Mouse (Mus musculus) CH12F3 (cell line): Measurements from ENCODE around the gene Clip1.

ENCODE experiments used
- in situ Hi-C: fragments of 300-500 bp; cut with MboI; formaldehyde crosslinking; loops from 2 replicates; pipeline ENCODE4 v1.14.3; 2020; ENCODE audit warnings: low sequenced_read_pairs

Gene Clip1

DNA sequence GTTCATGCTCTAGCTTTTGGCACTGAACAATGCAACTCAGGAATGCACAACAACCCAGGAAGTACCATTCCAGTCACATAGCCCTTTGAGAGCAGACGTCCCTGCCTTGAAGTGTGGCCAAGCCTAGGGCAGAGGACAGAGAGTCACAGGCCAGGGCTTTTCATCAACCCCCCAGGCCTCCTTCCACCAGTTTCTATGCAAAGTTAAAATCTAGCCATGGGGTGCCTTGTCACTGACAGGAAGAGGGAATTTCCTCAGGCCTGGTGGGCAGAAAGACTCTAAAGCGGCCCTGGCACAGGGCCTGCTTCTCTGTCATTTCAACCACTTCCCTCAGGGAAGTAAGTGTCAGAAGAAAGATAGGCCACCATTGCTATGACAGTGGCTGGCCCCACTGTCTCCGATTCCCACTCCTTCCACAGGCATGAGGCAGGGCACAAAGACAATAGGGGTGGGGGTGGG, 77.2 kb downstream of the Clip1 start:
- in situ Hi-C loops, result no loop called here

DNA sequence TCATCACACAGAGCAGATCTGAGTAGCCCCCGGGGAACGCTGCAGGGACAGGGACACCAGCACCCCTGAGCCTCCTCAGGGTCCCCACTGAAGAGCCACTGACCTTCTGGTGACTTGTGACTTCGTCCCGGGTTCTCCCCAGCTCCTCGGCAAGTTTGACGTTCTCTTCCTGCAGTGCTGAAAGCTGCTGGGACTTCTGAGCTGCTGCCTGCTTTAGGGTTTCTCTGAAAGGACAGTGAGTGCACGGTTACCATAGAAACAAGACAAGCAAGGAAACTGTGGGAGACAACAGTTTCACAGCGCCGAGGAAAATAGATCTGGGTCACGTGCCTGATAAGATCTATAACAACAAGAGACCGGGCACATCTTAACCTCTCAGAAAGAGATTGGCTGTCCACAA, 80.9 kb downstream of the Clip1 start:
- in situ Hi-C loops, result no loop called here

DNA sequence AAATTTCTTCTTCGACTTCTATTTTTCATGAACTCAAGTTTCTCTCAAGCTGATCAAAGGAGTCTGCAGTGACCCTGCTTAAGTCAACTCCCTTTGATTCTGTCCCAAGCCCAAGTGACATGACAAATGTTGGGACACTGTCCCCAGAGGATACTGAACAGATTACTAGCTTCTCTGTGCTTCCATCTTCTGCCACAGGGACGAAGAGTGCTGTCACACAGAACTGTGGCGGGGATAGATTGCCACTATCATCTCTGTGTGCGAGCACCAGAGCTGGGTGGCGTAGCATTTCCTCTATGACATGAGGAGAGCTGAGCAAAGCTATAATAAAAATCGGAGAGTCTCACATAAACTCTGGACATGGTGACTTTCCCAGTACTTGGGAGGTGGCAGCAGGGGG, 82.2 kb downstream of the Clip1 start:
- in situ Hi-C loops, result no loop called here

DNA sequence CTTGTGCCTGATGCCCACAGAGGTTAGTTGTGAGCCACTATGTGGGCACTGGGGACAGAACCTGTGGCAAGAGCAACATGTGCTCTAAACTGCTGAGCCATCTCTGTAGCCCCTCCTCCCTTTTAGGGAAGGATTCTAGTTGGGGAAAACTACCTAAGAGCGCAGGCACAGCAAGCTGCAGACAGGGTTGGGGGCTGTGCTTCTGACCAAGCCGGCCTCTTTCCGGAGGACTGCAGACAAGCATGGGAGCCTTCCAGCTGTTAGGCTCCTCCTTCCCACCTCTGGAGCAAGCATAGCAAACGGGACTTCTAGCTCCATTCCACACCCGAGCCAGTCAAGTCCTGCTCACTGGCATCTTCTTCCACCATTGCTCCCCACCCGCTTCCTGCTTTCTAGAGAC, 85.1 kb downstream of the Clip1 start:
- in situ Hi-C loops, result no loop called here

DNA sequence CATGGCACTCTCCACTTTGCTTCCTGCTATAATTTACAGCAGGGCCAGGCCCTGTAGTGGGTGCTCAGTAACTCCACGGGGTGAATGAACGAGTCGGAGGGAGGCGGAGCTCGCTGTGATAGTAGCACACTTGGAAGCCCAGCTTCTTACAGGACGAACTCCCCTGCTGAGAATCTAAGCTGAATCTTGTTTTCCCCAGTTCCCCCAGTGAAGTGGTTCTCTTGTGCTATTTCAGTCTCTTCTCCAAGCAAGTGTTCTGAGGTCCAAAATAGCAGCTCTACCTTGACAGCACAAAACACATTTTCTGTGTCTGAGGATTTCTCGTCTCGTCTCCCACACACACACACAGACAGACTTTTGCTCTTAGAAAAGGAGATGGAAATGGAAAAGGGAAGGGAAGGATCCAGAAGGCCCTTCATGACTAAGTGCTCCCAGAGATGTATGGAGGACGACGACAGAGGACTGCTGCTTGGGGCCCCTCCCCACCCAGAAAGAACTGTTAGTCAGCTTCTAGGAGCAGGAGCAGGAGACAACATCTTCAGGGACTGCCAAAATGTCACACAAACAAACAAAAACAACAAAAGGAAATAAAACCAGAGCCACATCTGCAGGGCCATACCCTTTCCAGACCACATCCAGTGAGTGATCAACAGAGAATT, 90.7 kb downstream of the Clip1 start:
- in situ Hi-C loops, result no loop called here

DNA sequence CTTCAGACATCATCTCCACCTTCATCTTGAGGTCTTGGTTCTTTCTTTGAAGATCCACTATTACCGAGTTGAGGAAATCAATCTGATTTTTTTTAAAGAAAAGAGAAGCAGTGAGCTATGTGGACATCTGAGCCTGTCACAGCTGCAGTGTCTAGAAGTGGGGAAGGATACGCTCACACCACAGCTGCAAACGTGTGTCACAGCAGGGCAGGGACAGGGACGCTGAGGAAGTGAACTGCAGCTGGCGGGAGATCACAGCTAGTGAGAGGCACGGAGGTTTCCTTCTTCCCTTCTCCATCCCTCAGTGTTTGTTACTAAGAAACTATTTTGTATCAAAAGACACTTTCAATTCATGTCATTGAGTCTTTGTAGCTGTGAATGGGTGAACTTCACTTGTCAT, 104.4 kb downstream of the Clip1 start:
- in situ Hi-C loops, result no loop called here

DNA sequence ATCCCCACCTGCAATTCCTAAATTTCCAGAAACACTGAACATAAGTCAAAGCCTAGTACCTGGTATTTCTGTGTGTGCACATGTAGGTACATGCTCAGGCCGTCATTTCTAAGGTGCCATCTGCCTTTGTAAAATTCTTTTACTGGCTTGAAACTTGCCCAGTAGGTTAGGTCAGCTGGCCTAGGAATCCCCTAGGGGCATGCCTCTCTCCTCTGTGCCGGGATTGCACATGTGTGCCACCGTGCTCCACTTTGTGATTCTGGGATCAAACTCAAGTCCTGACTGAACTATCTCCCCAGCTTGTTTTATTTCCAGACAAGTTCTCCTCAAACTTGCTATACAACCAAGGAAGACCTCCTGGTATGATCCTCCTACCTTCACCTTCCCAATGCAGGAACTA, 107.7 kb downstream of the Clip1 start:
- in situ Hi-C loops, result no loop called here

DNA sequence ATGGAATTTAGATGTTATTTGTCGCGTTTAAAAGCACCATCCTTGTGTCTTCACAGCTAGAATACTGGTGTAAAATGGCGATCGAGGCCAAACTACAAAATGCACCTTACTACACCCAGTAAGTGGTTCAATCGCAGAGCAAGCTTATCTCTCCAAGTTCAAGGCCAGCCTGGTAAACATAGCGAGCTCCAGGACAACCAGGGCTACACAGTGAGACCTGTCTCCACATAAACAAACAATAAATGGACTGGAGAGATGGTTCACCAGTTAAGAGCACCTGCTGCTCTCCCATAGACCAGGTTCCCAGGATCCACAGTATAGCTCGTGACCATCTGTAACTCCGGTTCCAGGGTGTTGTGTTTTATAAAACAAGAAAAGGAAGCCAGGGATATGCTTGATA, 111.1 kb downstream of the Clip1 start:
- in situ Hi-C loops, result no loop called here

DNA sequence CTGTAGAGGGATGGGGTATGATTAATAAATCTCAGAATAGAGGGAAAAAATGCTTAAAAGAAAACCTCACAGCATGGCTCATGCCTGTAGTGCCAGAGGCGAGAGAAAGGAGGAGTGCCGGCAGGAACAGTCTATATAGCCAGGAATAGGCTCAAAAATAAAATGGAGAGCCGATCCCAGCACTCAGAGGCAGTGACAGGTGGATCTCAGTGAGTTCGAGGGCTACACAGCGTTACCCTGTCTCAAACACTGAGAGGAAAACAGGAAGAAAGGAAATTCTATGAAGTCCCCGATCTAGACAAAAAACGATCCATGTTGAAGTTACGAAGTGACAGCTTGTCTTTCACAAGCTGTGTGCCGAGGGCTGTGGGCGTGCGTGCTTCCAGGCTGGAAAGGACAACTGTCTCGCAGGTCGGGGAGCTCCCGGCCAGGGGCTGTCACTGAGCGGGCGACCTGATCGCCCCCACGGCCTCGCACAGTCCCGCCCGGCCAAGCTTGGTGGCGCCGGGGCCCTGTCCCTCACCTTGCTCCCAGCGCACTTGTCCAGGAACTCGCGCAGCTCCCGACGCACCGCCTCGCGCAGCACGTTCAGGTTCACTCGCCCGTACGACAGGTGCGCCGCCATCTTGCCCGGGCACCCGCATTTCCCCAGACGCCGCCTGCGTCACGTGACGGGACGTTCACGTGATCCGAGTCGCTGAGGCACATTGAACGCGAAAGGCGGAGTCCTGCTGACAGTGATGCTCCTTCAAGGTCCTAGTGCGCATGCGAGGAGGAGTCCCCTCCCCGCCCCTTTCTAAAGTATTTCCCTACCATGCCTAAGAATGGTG, 111.8 kb downstream of the Clip1 start, which contains the start of gene Vps33a:
TSS of gene Vps33a (minus strand) at position 682 of the 830 bp plus-strand sequence.
- in situ Hi-C loops, result no loop called here

DNA sequence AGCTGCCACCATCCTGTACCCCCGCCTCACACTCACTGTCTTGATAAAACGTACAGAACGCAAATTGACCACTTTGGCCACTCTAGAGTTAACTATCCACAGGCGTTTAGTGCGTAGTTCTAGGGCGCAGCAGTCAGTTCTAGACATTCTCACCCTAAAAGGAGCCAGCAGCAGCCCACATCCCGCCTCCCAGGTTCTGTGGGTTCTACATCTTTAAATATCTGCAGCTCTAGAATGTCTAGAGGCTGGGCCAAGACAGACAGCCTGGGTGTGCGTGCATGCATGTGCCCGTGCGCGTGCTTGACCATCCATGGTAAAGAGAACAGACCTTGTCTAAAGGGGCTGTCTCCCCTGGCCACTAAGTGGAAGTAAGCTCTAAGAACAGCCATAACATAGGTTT, 123.3 kb downstream of the Clip1 start:
- in situ Hi-C loops, result no loop called here

DNA sequence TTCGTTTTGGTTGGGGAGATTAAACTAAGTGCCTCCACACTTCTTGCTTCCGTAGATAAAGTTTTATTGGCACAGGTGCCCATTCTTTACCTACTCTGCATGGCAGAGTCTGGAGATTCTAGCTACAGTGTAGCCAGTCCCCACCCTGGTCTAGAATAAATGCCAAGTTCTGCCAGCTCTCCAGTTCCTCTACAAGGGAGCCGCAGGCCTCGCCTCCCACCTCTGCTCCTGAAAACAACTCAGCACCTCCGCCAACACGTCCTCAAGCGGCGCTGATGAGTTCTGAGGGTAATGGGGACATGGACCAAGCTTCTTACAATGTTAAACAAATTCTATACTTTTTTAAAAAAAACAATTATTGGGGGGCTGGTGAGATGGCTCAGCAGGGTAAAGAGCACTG, 124.8 kb downstream of the Clip1 start:
- in situ Hi-C loops, result no loop called here

DNA sequence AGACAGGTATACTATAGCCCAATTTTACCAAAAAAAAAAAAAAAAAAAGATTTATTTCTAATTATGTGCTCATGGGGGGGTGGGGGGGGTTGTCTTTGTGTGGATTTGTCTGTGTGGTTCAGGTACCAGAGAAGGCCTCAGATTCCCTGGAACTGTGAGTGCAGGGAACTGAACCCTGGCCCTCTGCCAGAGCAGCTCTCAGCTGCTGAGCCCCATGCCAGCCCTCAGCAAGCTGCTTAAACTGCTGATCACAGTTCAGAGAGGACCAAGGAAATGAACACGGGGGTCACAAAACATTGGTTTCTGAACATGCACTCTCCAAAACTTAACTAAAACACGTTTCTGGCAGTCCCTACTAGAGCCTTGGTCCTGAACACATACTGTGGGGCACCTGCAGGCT, 128.0 kb downstream of the Clip1 start:
- in situ Hi-C loops, result no loop called here

DNA sequence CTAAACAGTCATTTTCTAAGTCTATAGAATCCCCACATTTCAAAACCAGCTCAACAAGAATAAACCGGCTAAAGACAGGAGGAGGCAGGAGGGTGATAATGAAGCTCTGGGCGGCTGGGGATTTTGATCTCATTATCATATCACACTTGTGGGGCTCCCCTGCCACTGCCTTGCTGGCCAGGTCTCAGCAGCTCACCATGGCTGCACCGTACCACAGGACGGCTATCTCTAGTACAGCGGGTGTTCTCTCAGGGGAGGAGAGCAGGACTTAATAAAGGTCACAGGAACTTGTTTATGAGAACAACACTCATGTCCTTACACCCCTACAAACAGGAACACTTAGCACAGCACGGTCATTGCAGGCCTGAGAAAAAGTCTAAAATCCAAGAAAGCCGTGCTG, 128.7 kb downstream of the Clip1 start:
- in situ Hi-C loops, result no loop called here

DNA sequence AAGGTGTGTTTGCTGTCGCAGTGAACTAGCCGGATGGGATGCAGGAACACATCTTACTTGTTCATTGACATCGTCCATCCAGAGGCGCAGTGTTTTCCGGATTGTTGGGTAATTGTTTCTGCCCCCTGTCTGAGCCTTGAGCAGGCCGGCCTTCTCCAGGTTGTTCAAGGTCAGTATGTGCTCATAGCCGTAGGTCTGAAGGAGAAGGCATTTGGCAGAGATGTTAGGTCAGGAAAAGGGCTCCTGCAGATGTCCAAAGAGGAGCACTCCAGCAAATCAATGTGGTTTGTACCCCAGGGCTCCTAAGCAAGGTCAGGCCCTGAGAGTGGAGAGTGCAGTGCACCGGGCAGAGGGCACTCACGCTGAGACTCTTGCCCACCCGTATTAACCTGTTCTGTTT, 150.6 kb downstream of the Clip1 start:
- in situ Hi-C loops, result no loop called here

DNA sequence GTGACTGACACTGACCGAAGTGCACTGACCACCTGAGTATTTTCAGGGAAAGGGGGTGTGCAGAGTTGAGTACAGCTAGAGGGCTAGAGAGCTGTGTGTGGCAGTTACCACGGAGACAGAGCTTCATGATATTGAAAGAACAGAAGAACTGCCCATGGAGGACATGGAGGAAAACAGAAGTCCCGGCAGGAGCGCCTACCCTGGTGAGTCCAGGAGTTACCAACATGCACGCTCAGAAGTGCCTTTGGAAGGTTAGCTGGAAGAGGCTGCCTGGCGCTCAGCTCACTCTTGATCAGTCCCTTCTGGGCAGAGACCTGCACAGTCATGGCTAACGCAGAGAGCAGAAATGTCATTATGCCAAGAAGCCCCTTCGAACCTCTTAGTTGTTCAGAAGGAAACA, 154.4 kb downstream of the Clip1 start:
- in situ Hi-C loops, result no loop called here

DNA sequence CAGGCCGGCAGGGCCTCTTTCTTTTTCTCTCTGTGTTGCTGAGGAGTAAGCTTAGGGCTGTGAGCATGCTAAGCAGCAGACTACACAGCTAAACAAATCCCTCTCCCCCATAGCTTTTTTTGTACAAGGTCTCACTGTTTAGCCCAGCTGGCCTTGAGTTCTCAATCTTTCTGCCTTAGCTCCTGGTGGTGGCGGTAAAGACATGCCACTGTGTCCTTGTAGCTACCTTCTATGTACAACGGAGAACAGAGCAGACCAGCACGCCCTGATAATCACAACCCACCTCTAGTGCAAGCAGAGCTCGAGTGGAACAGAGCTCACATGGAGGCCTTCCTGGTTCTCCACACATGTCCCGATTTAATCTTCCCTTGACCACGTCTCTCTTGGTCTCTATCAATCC, 155.8 kb downstream of the Clip1 start:
- in situ Hi-C loops, result no loop called here
